Mouse (Mus musculus) kidney, postnatal 0 days (tissue): Measurements from ENCODE around the gene Saa4. TPM values are rescaled to one million over a fixed set of nuclear protein-coding genes. Genes with fewer than 3 reads are reported as not detected.
"Not testable (repeated sequence)": the region's sequence is repeated elsewhere in the genome, so short reads cannot be mapped to it uniquely, and the experiment has no call there.

Experiments
- ATAC-seq: fragments of 200-750 bp; cut with Nextera tagmentation; replicated peaks from 2 replicates; pipeline ENCODE4 v1.8.0; 2017; ENCODE audit warnings: low read depth, moderate number of reproducible peaks, moderate TSS enrichment, moderate library complexity; ENCODE audit not compliant: low FRiP score
- DNase-seq: peaks from one replicate; pipeline ENCODE4 v3.0.0-alpha.2; 2016; ENCODE audit warnings: low spot score
- H3K27ac ChIP-seq: fragments of 300-500 bp; sonication (generic); 2 replicates; pipeline ENCODE4 v1.5.1; 2014; ENCODE audit warnings: mild to moderate bottlenecking
- H3K27me3 ChIP-seq: fragments of 300-500 bp; sonication (generic); 2 replicates; pipeline ENCODE4 v1.6.1; 2014; ENCODE audit warnings: low read length, mixed read lengths; ENCODE audit not compliant: insufficient read depth
- H3K36me3 ChIP-seq: fragments of 300-500 bp; sonication (generic); 2 replicates; pipeline ENCODE4 v1.6.1; 2014; ENCODE audit warnings: low read length, mixed read lengths; ENCODE audit not compliant: insufficient read depth
- H3K4me1 ChIP-seq: fragments of 300-500 bp; sonication (generic); replicated peaks from 2 replicates; pipeline ENCODE4 v1.6.1; 2014; ENCODE audit warnings: antibody characterized with exemption, low read length, mixed read lengths; ENCODE audit not compliant: insufficient read depth
- H3K4me2 ChIP-seq: fragments of 300-500 bp; sonication (generic); 2 replicates; pipeline ENCODE4 v1.6.1; 2014; ENCODE audit warnings: mild to moderate bottlenecking, low read length, moderate library complexity, mixed read lengths
- H3K4me3 ChIP-seq: fragments of 300-500 bp; sonication (generic); replicated peaks from 2 replicates; pipeline ENCODE4 v1.5.1; 2014; ENCODE audit warnings: low read depth, low read length
- H3K9ac ChIP-seq: fragments of 300-500 bp; sonication (generic); 2 replicates; pipeline ENCODE4 v1.6.1; 2014; ENCODE audit warnings: low read depth, low read length
- H3K9me3 ChIP-seq: fragments of 300-500 bp; sonication (generic); replicated peaks from 2 replicates; pipeline ENCODE4 v1.6.1; 2016; ENCODE audit warnings: low read length, inconsistent platforms, mixed read lengths
- CTCF ChIP-seq: IDR thresholded peaks from 2 replicates; pipeline ENCODE4 v1.5.1; 2016; ENCODE audit warnings: antibody characterized with exemption, low read depth, mild to moderate bottlenecking, moderate library complexity
- WGBS: fragments of 180-500 bp; shearing (Covaris S2); extraction: QIAGEN DNeasy Blood & Tissue Kit; methylation state at CpG from one replicate; pipeline ENCODE4 v1.1.7; 2014; 5-methylcytosine and 5-hydroxymethylcytosine counted together
- polyA plus RNA-seq: library from polyadenylated mRNA; unstranded; fragments of >200 nt; fragmentation: Nextera tagmentation; extraction: Ambion mirVana; gene quantifications from 2 replicates; pipeline ENCODE4 v1.2.1, GENCODE M21; 2015

Gene Saa4
- polyA plus RNA-seq, 1 experiment from 2014 or later = not detected

DNA sequence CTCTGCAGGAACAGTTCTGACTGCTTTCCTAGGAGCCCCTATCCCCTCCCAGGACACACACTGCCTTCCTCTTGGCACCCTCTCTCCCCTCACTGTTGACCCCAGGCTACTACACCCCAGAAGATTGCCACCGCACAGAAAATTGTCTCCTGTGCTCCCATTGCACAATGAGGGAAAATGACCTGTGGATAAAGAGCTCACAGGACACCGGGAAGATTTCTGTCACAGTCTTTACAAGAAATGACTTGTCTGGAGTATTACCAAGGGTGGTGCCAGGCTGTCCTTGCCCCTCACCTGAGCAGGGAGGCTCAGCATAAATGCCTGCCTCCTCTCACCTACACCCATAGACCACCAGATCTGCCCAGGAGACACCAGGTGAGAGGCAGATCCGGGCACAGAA lies 19.1 kb upstream of the Saa4 start, which contains the start of gene Saa2:
Gene Saa2 (plus strand): TSS at position 301 of the 400 bp plus-strand sequence.
- no peaks in the 10 kb centered on the region for H3K27me3 ChIP-seq
- no peak within 1 kb of the TSS for H3K27ac ChIP-seq
- H3K4me1 ChIP-seq = no peaks in the 10 kb centered on the region
- no peak within 1 kb of the TSS for H3K4me2 ChIP-seq
- no peak within 1 kb of the TSS for H3K9ac ChIP-seq
- TF ChIP-seq CTCF = no peak
- no peak for ATAC-seq
- no peak within 1 kb of the TSS for H3K4me3 ChIP-seq
- WGBS = 63% methylated on average over 3 of the region's 3 CpGs
- H3K36me3 ChIP-seq = no peaks in the 10 kb centered on the region
- H3K9me3 ChIP-seq = no peaks in the 10 kb centered on the region
- no peak for DNase-seq

- no peak for ATAC-seq
- no peak for DNase-seq
- Histone ChIP-seq H3K36me3 (no peaks in the 10 kb centered on the region), H3K9me3 (no peaks in the 10 kb centered on the region), H3K4me3 (no peak overlapping the region), H3K4me1 (no peaks in the 10 kb centered on the region), H3K27me3 (no peaks in the 10 kb centered on the region), H3K4me2 (no peak overlapping the region), H3K9ac (no peak overlapping the region), H3K27ac (no peak overlapping the region)
- WGBS = 51% methylated on average over 3 of the region's 3 CpGs
- no peak for TF ChIP-seq CTCF
Observed at GRCm38 (mm10) chr7:46748459-46748858, 16.1 kb upstream of the Saa4 start.

DNA sequence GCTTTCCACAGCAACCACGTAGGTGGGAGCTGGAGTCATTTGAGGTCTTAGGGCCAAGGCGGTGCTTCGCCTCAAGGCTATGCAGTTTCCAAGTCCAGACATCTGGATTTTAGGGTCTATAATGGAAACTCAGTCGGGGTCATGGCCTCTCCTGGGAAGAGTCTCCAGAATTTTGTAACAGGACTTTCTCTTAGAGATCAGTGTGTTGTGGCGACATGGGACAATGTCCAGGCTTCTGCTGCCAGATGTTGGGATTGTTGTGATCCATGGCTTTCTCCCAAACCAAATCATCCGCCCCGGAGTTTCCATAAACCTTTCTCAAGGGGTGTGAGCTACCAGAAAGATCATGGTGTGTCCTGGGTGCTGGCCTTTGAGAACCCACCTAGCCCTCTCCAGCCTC lies 14.0 kb upstream of the Saa4 start:
- no peak overlapping the region for H3K4me2 ChIP-seq
- H3K27me3 ChIP-seq = no peaks in the 10 kb centered on the region
- no peak for TF ChIP-seq CTCF
- no peaks in the 10 kb centered on the region for H3K36me3 ChIP-seq
- no peak overlapping the region for H3K9ac ChIP-seq
- DNase-seq (no peak), ATAC-seq (no peak)
- H3K9me3 ChIP-seq = no peaks in the 10 kb centered on the region
- H3K4me3 ChIP-seq = no peak overlapping the region
- H3K27ac ChIP-seq = no peak overlapping the region
- H3K4me1 ChIP-seq = no peaks in the 10 kb centered on the region
- 83% methylated on average over 7 of the region's 7 CpGs for WGBS

- H3K27me3 ChIP-seq = no peaks in the 10 kb centered on the region
- 82% methylated on average over 3 of the region's 3 CpGs for WGBS
Observed at GRCm38 (mm10) chr7:46745816-46746215, 13.4 kb upstream of the Saa4 start.

DNA sequence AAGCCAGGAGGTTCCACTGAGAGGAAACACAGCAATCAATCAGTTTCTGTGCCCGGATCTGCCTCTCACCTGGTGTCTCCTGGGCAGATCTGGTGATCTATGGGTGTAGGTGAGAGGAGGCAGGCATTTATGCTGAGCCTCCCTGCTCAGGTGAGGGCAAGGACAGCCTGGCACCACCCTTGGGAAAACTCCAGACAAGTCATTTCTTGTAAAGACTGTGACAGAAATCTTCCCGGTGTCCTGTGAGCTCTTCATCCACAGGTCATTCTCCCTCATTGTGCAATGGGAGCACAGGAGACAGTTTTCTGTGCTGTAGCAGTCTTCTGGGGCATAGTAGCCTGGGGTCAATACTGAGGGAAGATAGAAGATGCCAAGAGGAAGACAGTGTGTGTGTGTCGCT lies 10.5 kb upstream of the Saa4 start, which contains the start of gene Saa1:
Gene Saa1 (minus strand): TSS at position 101 of the 400 bp plus-strand sequence.
- not testable (repeated sequence) for H3K36me3 ChIP-seq, H3K27me3 ChIP-seq, H3K9ac ChIP-seq, H3K9me3 ChIP-seq, H3K4me2 ChIP-seq, DNase-seq, H3K4me3 ChIP-seq, ATAC-seq, H3K4me1 ChIP-seq, H3K27ac ChIP-seq
- WGBS = 67% methylated on average over 3 of the region's 3 CpGs

More at GRCm38 (mm10) chr7:46745816-46746215, 13.4 kb upstream of the Saa4 start:
- no peak overlapping the region for H3K9ac ChIP-seq
- no peak for TF ChIP-seq CTCF
- DNase-seq (no peak), ATAC-seq (no peak)
- no peaks in the 10 kb centered on the region for H3K36me3 ChIP-seq
- no peaks in the 10 kb centered on the region for H3K9me3 ChIP-seq
- no peak overlapping the region for H3K4me2 ChIP-seq
- no peaks in the 10 kb centered on the region for H3K4me1 ChIP-seq
- no peak overlapping the region for H3K27ac ChIP-seq
- no peak overlapping the region for H3K4me3 ChIP-seq

DNA sequence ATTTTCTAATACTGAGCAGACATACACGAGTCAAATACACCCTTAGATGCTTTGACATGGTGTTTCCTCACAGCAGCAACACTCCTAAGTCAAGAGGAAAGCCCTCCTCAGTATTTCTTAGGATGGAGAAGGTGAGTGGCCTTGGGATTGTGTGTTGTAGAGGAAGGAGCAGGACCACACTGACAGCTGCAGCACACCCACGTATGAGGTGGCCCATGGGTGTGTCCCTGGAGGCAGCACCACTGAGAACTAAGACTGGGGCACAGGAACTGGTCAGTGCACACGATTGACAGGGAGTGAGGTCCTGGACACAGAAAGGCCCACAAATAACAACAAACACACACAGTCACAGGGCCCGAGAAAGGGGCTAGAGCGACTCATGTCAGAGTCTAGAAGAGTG lies 7.6 kb upstream of the Saa4 start:
- not testable (repeated sequence) for H3K9ac ChIP-seq, H3K27ac ChIP-seq, H3K4me3 ChIP-seq, H3K4me2 ChIP-seq, ATAC-seq, H3K4me1 ChIP-seq, H3K36me3 ChIP-seq, DNase-seq, H3K27me3 ChIP-seq, H3K9me3 ChIP-seq
- 78% methylated on average over 5 of the region's 5 CpGs for WGBS
